Mouse (Mus musculus): ENCODE data around the gene Vash1.

The Vash1 gene

GRCm38 (mm10) chr12:86678591-86679545 lies at the start of gene Vash1:
TSS of gene Vash1 (plus strand) at chr12:86678700.
- DNase-seq (ENCODE audit: low spot score in 2 of 2), result peak in 1 of 2 experiments; percentile 76

DNA sequence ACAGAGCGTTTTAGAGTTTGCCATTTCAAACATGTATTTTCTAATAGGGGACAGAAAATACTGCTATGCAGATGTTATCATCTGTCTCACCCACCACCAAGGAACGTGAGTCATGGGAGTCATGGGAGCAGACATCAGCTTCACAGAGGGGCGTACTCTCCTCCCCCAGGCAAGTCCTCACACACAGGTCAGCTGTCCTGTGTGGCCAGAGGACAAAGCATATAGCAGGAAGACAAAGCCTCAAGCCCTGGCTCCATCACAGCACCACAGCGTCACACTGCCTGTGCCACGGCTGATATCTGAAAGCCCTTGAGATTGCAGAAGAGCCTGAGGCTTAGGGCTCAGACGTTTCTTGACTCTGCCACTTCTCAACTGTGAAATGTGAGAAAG lies 49.7 kb upstream of the Vash1 start:
- DNase-seq (ENCODE audit: low spot score in 2 of 2), result no peak

GRCm38 (mm10) chr12:86641763-86642162 lies 36.7 kb upstream of the Vash1 start:
- DNase-seq (ENCODE audit: low spot score in 2 of 2), result peak in 1 of 2 experiments; percentile 18

GRCm38 (mm10) chr12:86644512-86645273 lies 33.8 kb upstream of the Vash1 start:
- peak in 1 of 2 experiments; percentile 29 for DNase-seq (ENCODE audit: low spot score in 2 of 2)

- no peak for DNase-seq (ENCODE audit: low spot score in 2 of 2)
These were observed 33.0 kb upstream of the Vash1 start for GRCm38 (mm10) chr12:86645494-86645893.

DNA sequence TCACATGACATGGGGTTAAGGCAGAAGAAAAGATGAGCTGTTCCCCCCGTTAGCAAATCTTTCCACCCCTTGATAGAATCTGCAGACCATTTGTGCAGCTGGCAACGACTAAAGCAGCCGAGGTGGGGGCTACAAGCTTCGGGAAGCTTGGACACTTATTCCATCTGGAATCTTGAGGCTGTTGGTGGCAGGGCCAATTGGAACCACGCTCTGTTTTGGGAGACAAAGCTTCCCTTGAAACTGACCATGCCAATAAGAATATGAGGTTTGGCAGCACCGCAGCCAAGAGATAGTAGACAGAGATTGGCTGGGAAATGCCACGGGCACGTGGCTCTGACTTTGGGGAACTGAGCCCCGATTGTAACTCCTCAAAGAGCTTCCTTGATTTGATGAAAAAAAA lies 31.7 kb upstream of the Vash1 start:
- no peak for DNase-seq (ENCODE audit: low spot score in 2 of 2)

DNA sequence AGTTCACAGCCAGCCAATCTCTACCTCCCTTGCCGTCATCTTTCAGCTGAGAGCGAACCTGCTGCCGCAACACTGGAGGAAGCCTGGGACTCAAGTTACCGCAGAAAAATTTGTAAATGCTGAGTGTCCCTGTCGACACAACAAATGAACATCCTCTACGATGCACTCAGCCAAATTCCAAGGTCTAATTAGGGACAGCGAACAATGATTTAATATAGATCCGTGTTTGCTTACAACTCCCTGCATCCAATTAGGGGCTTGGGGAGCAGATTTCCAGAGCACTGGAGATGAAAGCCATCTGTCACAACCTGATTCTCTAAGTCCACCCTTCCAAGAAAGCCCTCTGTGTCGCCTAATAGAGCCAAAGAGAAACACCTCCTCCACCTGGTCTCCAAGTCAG lies 31.2 kb upstream of the Vash1 start:
- DNase-seq (ENCODE audit: low spot score in 2 of 2), result no peak

GRCm38 (mm10) chr12:86647736-86648135 lies 30.8 kb upstream of the Vash1 start:
- DNase-seq (ENCODE audit: low spot score in 2 of 2), result no peak

DNA sequence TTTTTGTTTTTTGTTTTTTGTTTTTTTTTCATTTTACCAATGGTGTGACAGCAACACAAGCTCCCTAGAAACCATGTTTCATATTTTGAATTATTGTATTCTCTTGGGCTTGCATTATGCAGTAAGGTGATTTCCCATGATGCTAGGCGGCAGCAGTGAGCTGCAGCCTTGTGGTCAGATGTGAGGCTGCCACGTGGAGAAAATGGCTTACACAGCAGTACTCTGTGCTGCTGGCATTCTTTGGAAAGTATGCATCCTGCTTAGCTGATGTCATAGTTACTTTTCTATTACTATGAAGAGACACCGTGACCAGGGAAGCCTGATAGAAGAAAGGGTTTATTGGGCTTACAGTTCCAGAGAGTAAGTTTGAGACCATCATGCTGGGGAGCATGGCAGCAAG lies 30.0 kb upstream of the Vash1 start:
- DNase-seq (ENCODE audit: low spot score in 2 of 2), result no peak

GRCm38 (mm10) chr12:86651301-86651860 lies 27.1 kb upstream of the Vash1 start:
- DNase-seq (ENCODE audit: low spot score in 2 of 2), result peak in 1 of 2 experiments; percentile 11

GRCm38 (mm10) chr12:86652570-86653041 lies 25.9 kb upstream of the Vash1 start:
- DNase-seq (ENCODE audit: low spot score in 2 of 2), result peak; percentile 61 to 71

GRCm38 (mm10) chr12:86659447-86659968 lies 19.0 kb upstream of the Vash1 start:
- peak; percentile 71 to 72 for DNase-seq (ENCODE audit: low spot score in 2 of 2)

DNA sequence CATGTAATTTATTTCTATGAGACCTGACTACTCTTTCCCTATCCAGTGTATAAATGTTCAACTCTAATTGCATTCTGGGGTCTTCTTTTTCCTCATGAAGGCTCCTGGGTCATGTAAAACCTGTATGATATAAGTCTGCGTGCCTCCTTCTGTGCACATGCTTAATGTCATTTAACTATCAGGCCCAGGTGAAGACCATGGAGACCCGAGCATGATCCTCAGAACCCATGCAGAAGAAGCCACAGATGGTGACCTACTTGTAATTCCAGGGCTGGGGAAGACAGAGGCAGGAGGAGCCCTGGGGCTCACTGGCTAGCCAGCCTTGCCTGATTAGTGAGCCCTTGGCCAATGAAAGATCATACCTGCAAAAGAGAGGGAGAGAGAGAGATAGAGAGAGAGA lies 18.0 kb upstream of the Vash1 start:
- no peak for DNase-seq (ENCODE audit: low spot score in 2 of 2)

DNA sequence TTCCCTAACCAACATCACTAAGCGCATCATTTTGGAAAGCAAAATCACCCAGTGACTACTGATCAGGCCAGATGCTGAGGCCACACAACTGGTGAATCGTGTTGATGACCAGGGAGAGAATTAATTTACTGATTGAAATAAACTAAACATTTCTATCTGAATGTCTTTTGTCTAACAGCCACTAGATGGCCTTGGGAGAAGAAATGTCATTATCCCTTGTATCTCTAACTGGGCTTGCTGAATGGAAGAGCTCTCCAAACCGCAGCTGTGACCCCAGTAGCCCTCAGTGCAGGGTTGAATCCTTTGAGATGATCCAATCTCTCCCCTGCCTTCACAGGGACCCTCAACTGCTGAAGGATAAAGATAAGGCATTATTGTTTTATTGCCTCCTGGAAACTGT lies 12.8 kb upstream of the Vash1 start:
- no peak for DNase-seq (ENCODE audit: low spot score in 2 of 2)

DNA sequence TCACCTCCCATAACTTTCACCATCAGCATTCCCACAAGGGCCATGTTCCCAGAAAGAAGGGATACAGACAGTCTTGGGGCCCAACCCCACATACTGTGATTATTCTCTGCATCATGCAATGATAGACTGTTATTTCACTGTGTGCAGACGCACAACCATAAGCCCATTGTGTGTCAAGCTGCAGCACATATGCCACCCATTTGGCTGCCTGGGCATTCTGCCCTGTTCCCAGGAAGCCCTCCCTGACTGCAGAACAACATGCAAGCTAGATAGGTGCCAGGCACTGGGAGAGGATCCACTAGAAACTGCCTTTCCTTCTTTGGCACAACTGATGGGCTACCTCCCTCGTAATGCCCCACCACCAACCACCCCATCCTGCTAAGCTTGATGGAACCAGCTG lies 10.1 kb upstream of the Vash1 start:
- DNase-seq (ENCODE audit: low spot score in 2 of 2), result no peak

DNA sequence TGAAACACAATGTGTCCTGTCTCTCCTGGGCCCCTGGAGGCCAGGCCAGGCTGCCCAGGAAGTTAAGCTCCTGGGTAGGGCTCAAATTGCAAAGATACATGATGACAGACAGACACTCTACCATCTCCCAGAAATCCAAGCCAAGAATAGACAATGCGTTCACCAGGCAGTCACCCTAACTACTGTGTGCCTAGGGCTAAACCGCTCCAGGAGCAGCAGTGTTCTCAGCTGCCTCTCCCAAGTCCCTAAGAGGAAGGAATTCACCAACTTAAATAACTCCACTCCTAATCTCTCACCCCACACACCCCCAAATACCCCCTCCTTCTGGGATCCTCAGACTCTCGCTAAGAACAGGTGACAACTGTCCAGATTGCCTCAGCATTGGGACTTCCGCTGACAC lies 6.4 kb upstream of the Vash1 start:
- DNase-seq (ENCODE audit: low spot score in 2 of 2), result no peak

GRCm38 (mm10) chr12:86672507-86672906 lies 6.0 kb upstream of the Vash1 start:
- no peak for DNase-seq (ENCODE audit: low spot score in 2 of 2)

DNA sequence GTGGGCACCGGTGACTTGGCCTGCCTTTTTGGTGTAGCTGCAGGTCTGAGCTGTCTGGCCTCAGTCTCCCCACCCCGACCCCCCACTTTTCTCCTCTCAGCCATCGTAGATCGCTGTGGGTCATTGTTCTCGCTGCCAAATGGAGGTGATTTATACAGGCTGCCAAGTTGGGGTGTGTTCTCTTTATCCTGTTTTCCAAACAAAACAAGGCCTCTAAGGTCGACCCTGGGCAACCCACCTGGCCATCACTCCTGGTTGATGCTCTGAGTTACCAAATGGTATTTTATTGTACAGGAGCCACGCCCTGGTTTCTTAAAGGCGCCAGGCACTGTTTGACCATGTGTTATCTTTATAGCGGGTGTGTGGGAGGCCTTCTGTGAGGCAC lies 1.0 kb downstream of the Vash1 start:
- no peak for DNase-seq (ENCODE audit: low spot score in 2 of 2)

DNA sequence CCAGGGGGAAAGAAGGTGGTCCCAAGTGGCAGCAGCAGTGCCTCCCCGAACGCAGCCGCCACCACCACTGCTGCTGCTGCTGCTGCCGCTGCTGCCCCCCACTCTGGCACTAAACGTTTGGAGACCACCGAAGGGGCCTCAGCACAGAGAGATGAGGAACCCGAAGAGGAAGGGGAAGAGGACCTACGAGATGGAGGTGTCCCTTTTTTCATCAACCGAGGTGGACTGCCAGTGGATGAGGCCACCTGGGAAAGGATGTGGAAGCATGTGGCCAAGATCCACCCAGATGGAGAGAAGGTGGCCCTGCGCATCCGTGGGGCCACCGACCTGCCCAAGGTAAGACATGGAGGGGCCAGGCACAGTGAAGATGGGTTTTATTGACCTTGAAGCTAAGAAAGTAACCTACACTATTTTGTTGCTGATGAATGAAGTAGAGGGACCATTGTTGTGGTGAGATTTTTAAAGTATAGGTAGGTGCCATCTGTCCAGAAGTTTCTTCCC lies 1.5 kb downstream of the Vash1 start:
- DNase-seq (ENCODE audit: low spot score in 2 of 2), result no peak

DNA sequence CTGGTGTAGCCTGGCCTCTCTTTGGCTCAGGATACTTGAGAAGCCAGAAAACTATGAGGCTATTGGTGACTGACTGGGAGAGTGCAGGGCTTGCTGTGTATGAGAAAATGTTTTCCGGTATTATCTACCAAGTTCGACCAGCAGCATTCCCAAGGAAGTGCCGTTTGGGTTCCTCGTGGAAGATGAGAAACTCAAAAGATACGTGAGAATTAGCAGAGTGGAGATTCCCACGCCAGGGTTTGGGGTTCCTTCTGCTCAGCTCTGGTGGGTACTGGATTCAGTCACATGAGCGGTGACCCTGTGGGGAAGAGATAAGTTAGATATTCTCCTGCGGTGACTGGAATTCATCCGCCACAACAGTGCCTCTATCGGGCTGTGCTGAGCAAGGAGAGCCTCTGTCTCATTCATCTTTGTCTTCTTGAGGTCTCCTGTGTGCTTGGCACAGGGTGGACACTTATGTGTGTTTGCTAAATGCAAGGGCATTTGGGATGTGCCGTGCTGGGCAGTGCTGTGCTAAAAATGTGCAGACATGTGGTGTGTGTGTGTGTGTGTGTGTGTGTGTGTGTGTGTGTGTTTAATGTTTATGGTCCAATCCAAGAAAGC lies 2.2 kb downstream of the Vash1 start:
- no peak for DNase-seq (ENCODE audit: low spot score in 2 of 2)

GRCm38 (mm10) chr12:86681626-86682025 lies 3.1 kb downstream of the Vash1 start:
- DNase-seq (ENCODE audit: low spot score in 2 of 2), result no peak

Data from right cerebral cortex, adult 2 months (tissue).